Mouse (Mus musculus) liver, adult (tissue): ENCODE measurements around the gene Gm14685.
"Not testable (repeated sequence)": the region's sequence is repeated elsewhere in the genome, so short reads cannot be mapped to it uniquely, and the experiment has no call there.

Experiments
- GATA4 ChIP-seq: IDR thresholded peaks from 2 replicates; pipeline ENCODE4 v1.6.1; 2014; ENCODE audit warnings: mild to moderate bottlenecking, low read length; ENCODE audit not compliant: insufficient replicate concordance

The Gm14685 gene

DNA sequence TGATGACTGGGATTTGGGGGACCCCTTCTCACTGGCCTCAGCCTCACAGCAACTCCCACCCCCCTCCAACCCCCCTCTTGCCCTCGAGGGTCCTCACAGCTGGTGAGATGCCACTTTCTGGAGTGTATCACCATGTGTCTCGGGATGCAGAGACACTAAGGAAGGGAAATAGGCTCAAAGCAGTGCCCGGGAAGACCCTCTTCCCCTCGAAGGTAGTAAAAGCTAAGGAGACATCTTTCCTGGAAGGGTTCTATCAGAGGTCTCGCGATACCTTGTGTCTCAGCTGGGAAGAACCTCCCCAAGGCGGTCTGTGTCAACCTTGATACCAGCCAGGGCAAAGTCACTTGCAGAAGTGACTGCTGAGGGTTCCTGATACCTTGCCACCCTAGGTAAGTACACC lies at the start of gene Gm14685:
TSS of gene Gm14685 (plus strand) at position 301 of the 400 bp plus-strand sequence.
- not testable (repeated sequence) for TF ChIP-seq GATA4

DNA sequence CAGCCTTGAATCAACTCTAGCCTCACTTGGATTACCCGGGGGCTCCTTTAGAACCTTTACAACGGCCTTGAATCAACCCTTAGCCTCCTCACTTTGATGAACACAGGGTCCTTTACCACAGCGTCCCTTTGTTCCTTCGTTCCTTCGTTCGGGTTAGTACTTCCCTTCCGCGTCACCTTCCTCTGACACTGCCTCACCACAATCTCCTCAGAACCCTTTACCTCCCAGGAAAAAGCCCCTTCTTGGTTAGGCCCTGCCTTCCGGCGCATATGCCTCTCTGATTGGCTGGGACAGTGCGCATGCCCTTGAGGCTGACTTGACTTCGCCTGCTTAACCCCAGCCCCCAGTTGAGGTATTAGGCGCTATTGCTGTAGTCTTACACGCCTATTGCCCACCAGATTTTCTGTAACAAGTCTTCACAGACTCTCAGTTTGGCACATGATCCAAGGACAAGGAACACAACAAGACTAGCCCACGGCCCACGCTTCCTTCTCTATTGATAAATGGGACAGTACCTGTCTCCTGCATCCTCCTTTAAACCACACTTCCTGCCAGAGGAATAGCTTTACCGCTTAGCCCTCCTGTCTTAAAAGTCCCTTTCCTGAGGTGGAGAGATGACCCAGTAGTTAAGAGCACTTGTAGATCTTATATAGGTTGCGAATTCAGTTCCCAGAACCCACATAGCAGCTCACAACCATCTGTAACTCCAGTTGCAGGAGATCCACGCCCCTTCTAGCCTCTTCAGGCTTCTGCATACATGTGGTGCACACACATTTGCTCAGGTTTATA lies 34.4 kb upstream of the Gm14685 start, which contains the start of gene Xlr4a:
TSS of gene Xlr4a (minus strand) at position 212 of the 789 bp plus-strand sequence.
- not testable (repeated sequence) for TF ChIP-seq GATA4

DNA sequence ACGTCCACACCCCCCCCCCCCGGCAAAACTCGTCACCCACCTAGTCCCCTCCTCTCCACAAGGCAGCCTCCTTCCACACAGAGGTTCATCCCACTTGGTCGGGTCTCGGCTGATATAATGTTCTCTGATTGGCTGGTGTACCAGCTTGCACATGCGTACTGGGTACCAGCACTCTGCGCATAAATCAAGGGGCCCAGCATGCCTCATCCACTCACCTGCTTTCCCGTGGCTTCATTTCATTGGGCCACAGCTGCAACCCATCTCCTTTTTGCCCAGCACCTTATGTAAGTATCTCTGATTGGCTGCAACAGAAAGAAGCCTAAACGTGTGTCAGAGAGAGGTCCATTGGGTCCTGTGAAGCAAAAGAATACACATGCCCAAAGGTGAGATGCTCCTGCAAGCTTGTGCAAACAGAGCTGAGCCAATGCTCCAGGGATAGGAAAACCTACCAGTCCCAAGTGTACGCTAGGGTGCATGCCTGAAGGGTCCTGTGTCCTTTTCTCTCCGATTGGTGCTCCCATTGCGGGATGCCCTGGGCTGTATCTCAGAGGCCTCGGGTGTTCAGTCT lies 19.8 kb upstream of the Gm14685 start, which contains the start of gene Xlr3a:
TSS of gene Xlr3a (minus strand) at position 155 of the 568 bp plus-strand sequence.
- not testable (repeated sequence) for TF ChIP-seq GATA4

DNA sequence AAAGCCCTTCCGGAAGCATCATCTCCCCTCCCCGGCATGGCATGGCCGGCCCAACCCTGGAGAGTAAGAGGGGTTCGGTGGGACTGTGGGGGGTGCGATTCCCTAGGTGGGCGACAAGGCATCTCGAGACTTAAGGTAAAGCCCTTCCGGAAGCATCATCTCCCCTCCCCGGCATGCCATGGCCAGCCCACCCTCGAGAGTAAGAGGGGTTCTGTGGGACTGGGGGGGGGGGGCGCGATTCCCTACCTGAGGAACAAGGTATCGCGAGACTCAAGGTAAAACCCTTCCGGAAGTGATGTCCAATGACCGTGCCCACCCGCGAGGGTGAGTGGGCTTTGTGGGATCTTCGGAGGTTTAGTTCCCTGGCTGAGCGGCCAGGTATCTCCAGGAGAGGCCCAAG lies 31.6 kb downstream of the Gm14685 start, which contains the start of gene Xlr5b:
TSS of gene Xlr5b (plus strand) at position 301 of the 400 bp plus-strand sequence.
- TF ChIP-seq GATA4 = not testable (repeated sequence)

DNA sequence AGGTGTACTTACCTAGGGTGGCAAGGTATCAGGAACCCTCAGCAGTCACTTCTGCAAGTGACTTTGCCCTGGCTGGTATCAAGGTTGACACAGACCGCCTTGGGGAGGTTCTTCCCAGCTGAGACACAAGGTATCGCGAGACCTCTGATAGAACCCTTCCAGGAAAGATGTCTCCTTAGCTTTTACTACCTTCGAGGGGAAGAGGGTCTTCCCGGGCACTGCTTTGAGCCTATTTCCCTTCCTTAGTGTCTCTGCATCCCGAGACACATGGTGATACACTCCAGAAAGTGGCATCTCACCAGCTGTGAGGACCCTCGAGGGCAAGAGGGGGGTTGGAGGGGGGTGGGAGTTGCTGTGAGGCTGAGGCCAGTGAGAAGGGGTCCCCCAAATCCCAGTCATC lies 32.5 kb downstream of the Gm14685 start, which contains the start of gene DXBay18:
TSS of gene DXBay18 (minus strand) at position 101 of the 400 bp plus-strand sequence.
- not testable (repeated sequence) for TF ChIP-seq GATA4

DNA sequence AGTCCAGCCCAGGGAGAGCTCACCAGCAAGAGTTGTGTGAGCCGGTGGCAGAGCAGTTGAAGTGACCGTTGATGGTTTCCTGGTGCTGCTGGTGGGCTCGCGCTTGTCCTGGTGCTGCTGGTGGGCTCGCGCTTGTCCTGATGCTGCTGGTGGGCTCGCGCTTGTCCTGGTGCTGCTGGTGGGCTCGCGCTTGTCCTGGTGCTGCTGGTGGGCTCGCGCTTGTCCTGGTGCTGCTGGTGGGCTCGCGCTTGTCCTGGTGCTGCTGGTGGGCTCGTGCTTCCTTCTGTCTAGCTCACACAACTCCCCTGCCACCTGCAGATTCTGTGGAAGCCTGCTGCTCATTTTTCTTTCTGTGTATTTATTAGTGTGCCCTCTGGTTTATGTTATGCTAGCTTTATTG lies 60.0 kb downstream of the Gm14685 start, which contains the start of gene Spin2d:
TSS of gene Spin2d (minus strand) at position 101 of the 400 bp plus-strand sequence.
- not testable (repeated sequence) for TF ChIP-seq GATA4
